Mouse (Mus musculus): Measurements from ENCODE around the gene Mybl2. TPM values are rescaled to one million over a fixed set of nuclear protein-coding genes. Genes with fewer than 3 reads are reported as not detected.

Mybl2 gene
- polyA plus RNA-seq (2012; rRNA removed) = 20.0 and 22.4 TPM in 2 replicates

DNA sequence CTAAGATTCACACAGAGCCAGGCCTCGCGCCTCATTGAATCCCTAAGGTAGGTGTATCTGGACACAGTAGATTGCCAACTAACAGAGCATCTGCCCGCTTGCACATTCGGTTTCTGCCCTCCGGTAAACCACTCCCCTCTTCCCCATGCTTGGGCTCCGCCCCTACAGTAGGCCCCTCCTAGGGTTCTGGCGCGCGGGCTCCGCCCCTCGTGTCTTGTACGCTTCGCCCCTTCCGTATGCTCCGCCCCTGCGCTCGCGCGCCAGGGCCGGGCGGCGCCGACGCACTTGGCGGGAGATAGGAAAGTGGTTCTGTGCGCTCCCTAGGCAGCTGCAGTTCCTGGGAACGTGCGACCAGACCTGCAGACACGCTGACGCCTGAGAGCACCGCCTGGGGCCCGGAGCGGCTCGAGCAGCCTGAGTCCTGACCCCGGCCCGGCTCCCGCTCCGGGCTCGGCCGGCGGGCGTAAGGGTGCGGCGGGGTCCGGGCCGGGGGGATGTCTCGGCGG, at the start of gene Mybl2:
Mybl2 (plus strand) TSS at position 353 of the 506 bp plus-strand sequence.

DNA sequence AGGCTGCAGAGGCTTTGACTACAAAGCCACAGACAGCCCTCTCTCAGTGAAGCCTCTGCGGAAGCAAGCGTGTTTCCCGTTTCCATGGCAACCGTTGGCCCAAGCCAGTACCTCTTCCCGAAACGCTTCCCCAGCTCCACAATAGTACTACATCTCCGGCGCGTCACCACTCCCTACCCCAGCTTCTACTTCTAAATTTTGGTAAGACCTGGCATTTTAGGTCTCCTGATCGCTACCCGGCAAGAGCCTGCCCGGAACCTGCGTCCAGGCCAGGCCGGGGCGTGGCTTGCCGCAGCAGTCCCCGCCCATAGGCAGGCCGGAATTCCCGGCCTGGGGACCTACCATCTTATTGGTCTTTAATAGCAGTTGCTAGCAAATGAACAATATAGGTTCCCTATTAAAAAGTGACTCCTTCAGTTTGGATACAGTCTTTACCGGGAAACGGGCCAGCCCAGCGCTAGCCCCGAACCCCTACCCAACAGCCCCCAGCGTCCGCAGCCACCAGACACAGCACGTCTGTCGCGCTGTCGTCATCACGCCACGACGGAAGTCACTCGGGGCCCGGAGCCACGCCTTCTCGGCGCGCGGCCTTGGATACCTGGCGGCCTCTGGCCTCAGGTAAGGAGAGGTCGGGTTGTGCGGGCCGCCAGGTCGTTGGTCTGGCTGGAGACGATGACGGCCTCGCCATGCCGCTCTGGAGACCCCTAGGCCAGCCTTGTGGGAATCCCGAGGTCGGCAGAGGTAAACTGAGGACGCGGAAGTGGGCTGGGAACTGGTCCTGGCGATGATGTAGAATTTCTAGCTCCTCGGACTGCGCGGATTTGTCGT, 37.4 kb upstream of the Mybl2 start, which contains the start of gene Ift52:
Ift52 (plus strand) TSS at position 439 of the 828 bp plus-strand sequence.

DNA sequence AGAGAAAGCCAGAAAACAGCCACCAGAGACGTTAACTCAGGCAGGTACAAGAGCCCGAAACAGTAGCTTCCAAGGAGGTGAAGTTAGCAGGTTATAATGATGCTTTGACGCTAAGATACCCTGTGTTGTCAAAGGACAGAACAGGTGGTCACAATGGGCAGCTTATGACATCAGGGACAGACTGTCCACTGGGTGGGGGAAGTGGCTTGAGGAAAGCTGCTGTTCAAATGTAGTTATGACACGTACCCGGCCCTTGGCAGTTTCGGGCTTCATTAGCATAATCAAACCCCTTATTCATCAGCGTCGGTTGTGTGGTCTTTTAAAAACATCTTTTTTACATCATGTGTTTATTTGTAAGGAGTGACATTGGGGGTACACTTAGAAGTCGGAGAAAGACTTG, 33.2 kb downstream of the Mybl2 start, which contains the start of gene Gtsf1l:
Gtsf1l (minus strand) TSS at position 128 of the 400 bp plus-strand sequence.

Other genes starting within 250 kb of the Mybl2 start
- gene Srsf6, start 123.2 kb upstream of the Mybl2 start, polyA plus RNA-seq (2012; rRNA removed) = 111 and 126 TPM in 2 replicates
- 0.07 and 0.22 TPM in 2 replicates for gene L3mbtl1, start 111.2 kb upstream of the Mybl2 start, polyA plus RNA-seq (2012; rRNA removed)
- 4.4 and 4.9 TPM in 2 replicates for gene Sgk2, start 67.4 kb upstream of the Mybl2 start, polyA plus RNA-seq (2012; rRNA removed)
- 12.1 and 12.7 TPM in 2 replicates for gene Ift52, start 37.3 kb upstream of the Mybl2 start, polyA plus RNA-seq (2012; rRNA removed)
- 0.08 and 0.13 TPM in 2 replicates for gene Gtsf1l, start 33.2 kb downstream of the Mybl2 start, polyA plus RNA-seq (2012; rRNA removed)
- gene Tox2, start 148.4 kb downstream of the Mybl2 start, polyA plus RNA-seq (2012; rRNA removed) = 0.64 and 0.82 TPM in 2 replicates